18 mouse cellular contexts compared by ENCODE assay signal in genomic region chr7:74456781-74457180, GRCm38 (mm10).
A peak's percentile ranks its signal among the peaks of the same experiment; 100 is the strongest.
DNase-seq lines count a peak whose midpoint lies in the region; ATAC-seq and TF ChIP-seq lines count a peak whose summit lies in the region.
"Had no signal": no experiment of that assay in that cellular context is flagged by ENCODE, and none has a peak within 500 bp of the region (broad histone marks: within the 10 kb centered on the region; RNA-seq: fewer than 3 reads in every experiment).

No protein-coding gene starts in this region.

- 50% methylated on average over 2 of the region's 2 CpGs for WGBS in intestine, embryonic 15.5 days

- H3K27me3 ChIP-seq in myocyte (ENCODE audit: control insufficient read depth, insufficient read depth, insufficient read length) = no peaks in the 10 kb centered on the region
- no peaks in the 10 kb centered on the region for H3K27me3 ChIP-seq in intestine, embryonic 15.5 days (replicated peaks)
- H3K27me3 ChIP-seq: embryonic facial prominence, embryonic 13.5 days; forebrain, embryonic 12.5 days; forebrain, embryonic 15.5 days; hindbrain, embryonic 12.5 days; hindbrain, embryonic 15.5 days had no signal

- H3K79me2 ChIP-seq in myocyte (ENCODE audit: control insufficient read depth, insufficient read depth) = peaks cover 20% of the 10 kb centered on the region

- H3K27ac ChIP-seq in layer of hippocampus, adult 2 months = peak overlapping the region; percentile 72; the same call in 1 of the 2 replicates
- no peak overlapping the region for H3K27ac ChIP-seq in intestine, embryonic 15.5 days
- H3K27ac ChIP-seq: embryonic facial prominence, embryonic 10.5 days; embryonic facial prominence, embryonic 13.5 days; forebrain, embryonic 12.5 days; forebrain, embryonic 15.5 days; heart, embryonic 10.5 days; hindbrain, embryonic 12.5 days; hindbrain, embryonic 15.5 days had no signal

- no peak overlapping the region for H3ac ChIP-seq in myocyte (ENCODE audit: control insufficient read depth, insufficient read length)

- no peaks in the 10 kb centered on the region for H3K9me3 ChIP-seq in intestine, embryonic 15.5 days
- H3K9me3 ChIP-seq: embryonic facial prominence, embryonic 10.5 days; embryonic facial prominence, embryonic 13.5 days; forebrain, embryonic 12.5 days; forebrain, embryonic 15.5 days; heart, embryonic 10.5 days; hindbrain, embryonic 12.5 days; hindbrain, embryonic 15.5 days had no signal

- H3K36me3 ChIP-seq in myocyte (ENCODE audit: control insufficient read depth, insufficient read depth) = no peaks in the 10 kb centered on the region
- H3K36me3 ChIP-seq in intestine, embryonic 15.5 days = no peaks in the 10 kb centered on the region
- H3K36me3 ChIP-seq: embryonic facial prominence, embryonic 10.5 days; embryonic facial prominence, embryonic 13.5 days; forebrain, embryonic 12.5 days; forebrain, embryonic 15.5 days; heart, embryonic 10.5 days; hindbrain, embryonic 12.5 days; hindbrain, embryonic 15.5 days had no signal

- no peaks in the 10 kb centered on the region for H3K4me1 ChIP-seq in intestine, embryonic 15.5 days (replicated peaks)
- H3K4me1 ChIP-seq: forebrain, embryonic 15.5 days had no signal

- no peak for TF ChIP-seq POLR2A in myocyte (IDR thresholded peaks at IDR 0.05; ENCODE audit: insufficient read length, low read depth)

- H3K9ac ChIP-seq in intestine, embryonic 15.5 days = no peak overlapping the region
- H3K9ac ChIP-seq: embryonic facial prominence, embryonic 13.5 days; forebrain, embryonic 12.5 days; forebrain, embryonic 15.5 days; hindbrain, embryonic 12.5 days; hindbrain, embryonic 15.5 days had no signal

- H3K4me3 ChIP-seq in layer of hippocampus, adult 2 months = no peak overlapping the region
- H3K4me3 ChIP-seq in myocyte = no peak overlapping the region
- H3K4me3 ChIP-seq in intestine, embryonic 15.5 days (replicated peaks) = no peak overlapping the region
- H3K4me3 ChIP-seq: embryonic facial prominence, embryonic 10.5 days; embryonic facial prominence, embryonic 13.5 days; erythroblast, embryonic 14.5 days; forebrain, embryonic 12.5 days; forebrain, embryonic 15.5 days; heart, embryonic 10.5 days; hindbrain, embryonic 12.5 days; hindbrain, embryonic 15.5 days had no signal

- TF ChIP-seq CTCF in layer of hippocampus, adult 2 months (conservative IDR thresholded peaks at IDR 0.05) = no peak

- DNase-seq in gastrocnemius, adult 18-20 months (ENCODE audit: low spot score) = peak; percentile 13
- DNase-seq in gastrocnemius, postnatal 4 days (ENCODE audit: low spot score in 2 of 2) = no peak
- DNase-seq in layer of hippocampus, adult 2 months (ENCODE audit: low spot score in 2 of 2) = no peak
- no peak for DNase-seq in layer of hippocampus, postnatal 36 days
- peak; percentile 57 for DNase-seq in 3T3-L1 (ENCODE audit: low read depth, low spot score)
- DNase-seq: embryo, embryonic 11 days; kidney, adult 11 months had no signal

- ATAC-seq in intestine, embryonic 15.5 days = no peak
- ATAC-seq: activated CD4-positive, CD25-positive, alpha-beta regulatory T cell, adult 4 months; forebrain, embryonic 15.5 days had no signal

- peak overlapping the region; percentile 80 for H3K4me2 ChIP-seq in myocyte (ENCODE audit: low read depth)
- H3K4me2 ChIP-seq in intestine, embryonic 15.5 days (replicated peaks) = no peak overlapping the region
- H3K4me2 ChIP-seq: embryonic facial prominence, embryonic 13.5 days; forebrain, embryonic 12.5 days; forebrain, embryonic 15.5 days; hindbrain, embryonic 12.5 days; hindbrain, embryonic 15.5 days had no signal

TF ChIP-seq in myocyte, 11 proteins besides CTCF, POLR2A, EP300 and RAD21:
- TF ChIP-seq USF1 (IDR thresholded peaks at IDR 0.05; ENCODE audit: low read depth) = no peak
- TF ChIP-seq MAX (IDR thresholded peaks at IDR 0.05; ENCODE audit: low read depth) = no peak
- TF ChIP-seq TCF12 (IDR thresholded peaks at IDR 0.05; ENCODE audit: insufficient read depth, poor library complexity, severe bottlenecking) = no peak
- TF ChIP-seq MYOD1 (IDR thresholded peaks at IDR 0.05; ENCODE audit: control insufficient read depth in 1 of 3, insufficient read length in 2 of 3, low read depth in 2 of 3) = peak in 1 of 3 experiments; percentile 36
- TF ChIP-seq CEBPB (IDR thresholded peaks at IDR 0.05; ENCODE audit: insufficient read depth, poor library complexity, severe bottlenecking) = no peak
- no peak for TF ChIP-seq MYOG (IDR thresholded peaks at IDR 0.05; ENCODE audit: control insufficient read depth in 1 of 3, insufficient read depth in 1 of 3, insufficient read length in 2 of 3, low read depth in 2 of 3)

Comparison
In these comparisons a context has a peak if more than half of its experiments do, and no peak if none do; other contexts are left out.
1. DNase-seq: peak in gastrocnemius, adult 18-20 months (single experiment) and 3T3-L1 (single experiment); none in gastrocnemius, postnatal 4 days (0 of 2), layer of hippocampus, adult 2 months (0 of 2) and layer of hippocampus, postnatal 36 days (0 of 2).